Mouse (Mus musculus) right cerebral cortex, postnatal 36 days (tissue): ENCODE measurements at regions not wholly inside any gene's neighbourhood (a gene's known extent, or its start where the extent isn't known, plus 50 kb on each side); places are given as distances from the start of the nearest gene placed in this dataset.

Source experiments
- DNase-seq, 2 experiments: peaks; one replicate each; pipeline ENCODE4 v3.0.0; 2022; ENCODE audit warnings: low spot score in 2 of 2, mixed read lengths in 1 of 2

DNA sequence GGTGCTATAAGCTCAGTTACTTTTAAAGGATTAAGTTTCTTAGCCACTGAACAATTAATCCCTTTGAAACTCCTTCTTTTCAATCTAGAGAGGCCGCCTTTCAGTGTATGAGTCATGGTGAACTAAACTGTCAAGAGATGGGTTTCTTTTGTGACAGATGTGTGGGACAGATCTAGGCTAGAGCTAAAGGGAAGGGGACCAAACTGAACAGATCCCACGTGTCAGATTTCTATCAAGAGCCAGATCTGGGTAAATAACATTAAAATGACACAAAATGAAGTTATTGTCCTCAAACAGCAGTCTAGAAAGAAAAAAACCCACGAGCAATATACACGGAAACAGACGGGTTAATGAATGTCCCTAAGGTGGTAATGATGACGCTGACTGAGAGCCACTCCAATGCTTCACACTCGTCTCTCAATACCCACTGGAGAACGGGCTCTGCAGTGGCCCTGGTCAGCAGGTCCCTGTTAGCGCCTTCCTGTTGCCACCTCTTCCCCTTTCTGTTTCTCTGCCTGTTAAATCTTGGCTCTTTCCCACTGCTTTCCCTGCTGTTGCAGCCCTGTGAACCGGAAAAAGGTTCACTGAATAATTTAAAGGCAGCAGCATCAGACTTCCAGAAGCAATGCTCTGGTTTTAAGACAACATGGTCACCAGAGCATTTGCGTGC is 52.7 kb upstream of the Rab3gap2 start:
- DNase-seq = no peak

DNA sequence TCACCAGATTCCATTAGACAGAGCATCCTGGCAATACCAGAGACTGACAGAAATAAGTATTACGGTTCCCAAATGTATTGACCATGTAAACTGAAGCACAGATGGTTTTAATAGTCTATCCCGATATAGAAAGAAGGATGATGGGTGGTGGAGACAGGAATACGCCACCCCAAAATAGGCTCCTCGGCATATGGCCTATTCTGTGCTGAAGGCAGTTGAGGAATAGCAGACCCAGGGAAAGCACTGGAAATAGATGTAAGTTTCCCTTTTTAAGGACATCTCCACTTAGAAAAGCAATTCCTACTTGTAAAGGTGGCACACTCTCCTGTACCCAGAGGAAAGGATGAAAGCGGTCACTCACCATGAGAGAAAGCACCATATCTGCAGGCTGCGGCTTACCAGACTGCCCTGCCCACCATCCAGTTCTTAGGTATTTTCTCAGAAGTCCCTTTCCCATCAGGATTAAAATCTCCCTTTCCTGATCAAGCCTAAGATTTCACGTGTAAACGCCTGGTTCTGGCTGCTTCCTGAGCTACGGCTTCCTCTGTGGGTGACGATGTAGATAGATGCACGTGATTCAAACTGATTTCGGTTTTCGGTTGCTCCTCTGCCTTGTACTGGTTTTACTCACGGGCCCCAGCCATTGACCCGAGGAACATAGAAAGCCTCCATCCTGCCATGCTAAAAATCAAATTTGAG is 53.3 kb upstream of the Rab3gap2 start:
- peak in 1 of 2 experiments; percentile 60 for DNase-seq

DNA sequence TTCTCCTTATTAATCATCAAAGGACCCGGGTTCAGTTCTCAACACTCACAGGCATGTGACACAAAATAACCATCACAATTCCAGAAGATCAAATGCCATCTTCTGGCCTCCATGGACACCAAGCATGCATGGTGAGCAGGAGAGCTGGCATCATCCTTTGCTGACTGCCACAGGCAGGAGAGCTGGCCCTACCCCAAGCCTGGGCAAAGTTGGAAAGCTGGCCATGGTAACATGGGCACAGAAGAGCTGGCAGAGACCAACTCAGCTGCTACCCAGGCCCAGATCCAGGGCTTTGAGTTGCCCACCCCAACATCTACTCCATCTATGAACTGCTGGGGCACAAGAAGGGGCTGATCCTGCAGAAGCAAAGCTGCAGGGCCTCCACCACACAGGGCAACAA is 59.1 kb upstream of the Rab3gap2 start:
- DNase-seq = no peak

GRCm38 (mm10) chr1:185144006-185144405 is 59.9 kb upstream of the Rab3gap2 start:
- no peak for DNase-seq

GRCm38 (mm10) chr1:185140317-185140716 is 63.6 kb upstream of the Rab3gap2 start:
- DNase-seq = no peak

- DNase-seq = no peak
Observed at GRCm38 (mm10) chr1:185128209-185128608, 75.7 kb upstream of the Rab3gap2 start.

DNA sequence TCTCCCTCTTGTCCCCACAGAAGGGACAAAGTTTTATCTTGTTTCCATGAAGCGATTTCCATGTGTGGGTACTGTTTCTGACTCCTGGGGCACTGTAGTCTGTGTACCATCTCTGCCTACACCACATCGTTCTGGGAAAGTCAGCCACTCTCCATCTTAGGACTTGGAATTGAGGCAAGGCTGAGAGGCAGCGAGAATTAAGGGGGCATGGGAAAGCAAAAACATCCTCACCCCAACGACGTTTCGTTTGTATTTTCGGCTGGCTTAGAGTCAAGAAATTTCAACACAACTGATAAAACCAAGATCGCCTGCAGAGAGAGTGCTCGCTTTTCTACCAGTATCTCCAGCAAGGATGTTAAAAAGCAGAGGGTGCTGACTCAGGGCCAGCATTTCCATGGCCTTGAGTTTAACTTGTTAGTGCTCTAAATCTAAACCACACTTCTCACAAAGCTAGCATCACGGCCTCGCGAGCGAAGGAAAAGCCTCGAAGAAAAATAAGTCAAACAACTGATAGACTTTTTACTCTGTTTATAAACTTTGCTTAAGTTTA is 78.1 kb upstream of the Rab3gap2 start:
- no peak for DNase-seq

GRCm38 (mm10) chr1:185121552-185121951 is 82.4 kb upstream of the Rab3gap2 start:
- no peak for DNase-seq

DNA sequence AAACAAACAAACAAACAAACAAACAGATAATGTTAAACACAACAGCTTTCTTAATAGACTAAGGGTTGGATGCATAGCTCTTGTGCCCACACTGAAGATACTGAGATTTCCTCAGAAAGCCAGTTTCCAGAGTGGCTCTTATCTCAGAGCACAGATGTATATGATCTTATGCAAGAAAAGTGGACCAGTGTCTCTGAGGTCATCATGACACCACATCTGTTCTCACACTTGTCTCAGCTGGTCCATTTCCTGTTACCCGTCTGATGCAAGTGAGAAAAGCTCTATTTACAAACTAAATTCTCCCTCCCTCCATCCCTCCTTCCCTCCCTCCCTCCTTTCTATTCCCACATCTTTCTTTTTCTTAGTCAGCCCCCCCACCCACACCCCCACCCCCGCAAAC is 83.5 kb upstream of the Rab3gap2 start:
- DNase-seq = no peak

DNA sequence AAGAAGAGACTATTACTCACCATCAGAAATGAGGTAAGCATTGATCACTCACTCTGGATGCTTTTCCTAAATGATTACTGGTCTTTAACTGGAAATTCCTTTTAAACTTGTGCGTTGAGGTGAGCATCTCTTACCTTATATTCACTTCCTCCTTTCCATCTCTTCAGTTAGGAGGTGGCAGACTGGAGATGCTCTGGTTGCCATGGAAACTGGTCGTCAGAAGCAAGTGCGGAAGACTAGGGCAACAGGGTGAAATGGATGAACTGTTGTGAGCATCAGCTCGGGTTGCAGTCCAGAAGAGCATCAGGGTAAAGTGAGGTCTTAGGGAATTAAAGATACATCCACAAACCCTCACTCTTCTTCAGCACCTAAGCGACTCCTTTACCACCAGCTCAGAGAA is 86.2 kb upstream of the Rab3gap2 start:
- DNase-seq = no peak

DNA sequence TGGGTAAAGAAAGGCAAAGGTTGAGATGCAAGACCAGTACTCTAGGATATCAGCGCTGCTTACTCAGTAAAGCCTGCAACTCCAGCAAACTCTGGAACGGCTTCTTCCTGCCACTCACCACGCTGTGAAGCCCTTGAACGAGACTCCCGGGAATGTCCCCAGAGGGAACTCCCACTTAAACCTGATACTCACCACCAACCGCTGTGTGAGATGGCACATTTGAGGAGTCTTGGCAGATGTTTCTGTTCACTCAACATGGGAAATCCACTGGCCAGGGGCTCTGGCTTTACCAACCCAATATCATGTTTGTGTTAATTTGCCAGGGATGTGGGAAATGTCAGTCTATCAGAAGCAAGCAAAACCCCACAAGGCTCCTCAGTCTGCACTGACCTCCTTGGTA is 90.2 kb upstream of the Rab3gap2 start:
- no peak for DNase-seq

DNA sequence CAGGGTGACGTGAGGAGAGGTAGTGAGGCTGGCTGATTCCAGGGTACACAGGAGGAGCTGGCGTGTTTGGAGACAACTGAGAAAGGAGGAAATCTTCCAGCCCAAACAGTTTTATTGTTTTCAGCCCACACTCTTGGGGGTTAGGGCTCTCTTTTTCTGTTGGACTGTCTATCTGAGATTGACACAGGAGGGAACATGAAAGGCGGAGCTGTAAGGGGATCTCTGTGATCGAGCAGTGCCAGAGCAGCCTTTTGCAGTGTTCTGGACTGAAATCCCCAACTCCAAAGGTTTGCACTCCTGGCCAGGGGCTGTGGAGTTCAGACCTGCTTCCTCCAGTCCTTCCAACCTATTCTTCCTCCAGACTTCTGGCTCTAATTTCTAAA is 91.9 kb upstream of the Rab3gap2 start:
- no peak for DNase-seq

GRCm38 (mm10) chr1:185111347-185112016 is 92.4 kb upstream of the Rab3gap2 start:
- DNase-seq = no peak

- DNase-seq = no peak
Observed at GRCm38 (mm10) chr1:185104945-185105884, 98.7 kb upstream of the Rab3gap2 start.

GRCm38 (mm10) chr1:185103803-185104202 is 100.1 kb upstream of the Rab3gap2 start:
- no peak for DNase-seq

DNA sequence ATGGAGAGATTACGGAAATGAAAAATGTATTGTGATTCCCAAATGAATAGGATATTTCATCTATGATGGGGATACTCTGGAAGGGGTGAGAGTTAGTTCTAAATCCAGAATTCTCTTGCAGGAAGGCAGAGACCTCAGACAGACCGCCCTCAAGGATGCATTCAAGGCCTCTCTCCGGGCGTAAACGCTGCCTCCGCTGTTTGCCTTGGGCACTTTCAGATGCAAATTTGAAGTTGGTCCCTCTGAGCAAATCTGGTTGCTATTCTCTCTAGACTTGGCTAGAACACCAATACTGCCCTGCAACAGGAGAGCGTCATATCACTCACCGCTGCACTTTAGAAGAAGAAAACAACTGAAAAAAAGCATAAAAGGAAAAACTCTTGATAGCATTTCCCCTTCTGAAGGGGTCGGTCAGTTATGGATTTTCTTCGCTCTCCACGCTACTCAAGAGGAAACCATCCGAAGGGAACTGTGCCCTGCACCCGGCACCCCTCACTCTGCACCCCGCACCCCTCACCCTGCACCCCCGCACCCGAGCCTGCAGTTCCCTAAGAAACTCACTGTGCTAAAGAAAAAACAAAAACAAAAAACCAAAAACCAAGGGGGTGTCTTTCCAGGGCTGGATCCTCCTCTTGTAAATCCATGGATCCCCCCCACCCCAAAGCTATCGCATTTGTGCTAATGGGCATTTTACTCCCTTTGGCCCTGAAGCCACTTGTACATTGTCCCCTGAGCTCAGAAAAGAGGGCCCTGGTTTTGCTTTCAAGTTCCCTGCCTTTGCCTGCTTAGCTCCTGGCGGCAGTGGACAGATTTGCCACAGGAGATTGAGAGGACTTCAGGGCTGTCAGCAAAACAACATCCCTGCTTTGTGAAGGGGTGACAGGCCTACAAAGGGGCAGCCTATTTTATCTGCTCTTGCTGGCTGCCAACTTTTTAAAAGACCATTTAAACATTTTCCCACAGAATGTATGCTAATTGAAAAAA is 99.9 kb upstream of the Mark1 start:
- DNase-seq = no peak

DNA sequence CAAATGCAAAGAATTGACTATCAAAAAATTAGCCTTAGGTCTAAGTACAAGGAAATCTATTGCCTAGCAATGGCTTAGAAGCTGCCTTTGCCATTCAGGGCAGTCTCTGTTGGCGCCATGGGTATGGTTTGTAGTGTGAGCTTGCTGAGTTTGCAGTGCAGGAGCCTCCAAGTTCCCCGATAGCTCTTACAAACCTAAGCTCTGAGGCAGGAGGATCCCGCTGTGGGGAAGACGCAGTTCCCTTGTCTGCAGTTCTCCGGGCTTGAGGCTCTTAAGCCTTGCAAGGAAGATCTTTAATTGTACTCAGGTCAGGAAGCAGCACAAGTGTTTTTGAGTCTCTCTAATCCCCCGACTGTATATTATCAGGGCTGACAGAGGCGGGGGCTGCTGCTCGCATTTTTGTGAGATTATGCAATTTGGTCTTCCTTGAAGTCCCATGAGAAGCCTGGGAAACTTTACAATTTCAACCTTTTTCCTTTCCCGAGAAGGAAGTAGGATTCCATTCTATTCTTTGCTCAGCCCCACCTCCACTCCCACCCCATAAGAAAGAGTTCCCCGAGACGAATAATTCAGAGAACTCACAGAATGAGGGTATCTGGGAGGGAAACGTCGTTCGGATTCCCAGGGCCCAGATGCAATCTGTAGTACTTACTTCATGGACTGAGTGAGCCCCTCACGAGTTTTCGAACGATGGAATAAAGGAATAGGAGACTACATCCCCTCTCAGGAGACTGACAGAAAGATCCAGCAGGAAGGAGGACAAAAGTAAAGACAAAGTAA is 99.0 kb upstream of the Mark1 start:
- DNase-seq = no peak

DNA sequence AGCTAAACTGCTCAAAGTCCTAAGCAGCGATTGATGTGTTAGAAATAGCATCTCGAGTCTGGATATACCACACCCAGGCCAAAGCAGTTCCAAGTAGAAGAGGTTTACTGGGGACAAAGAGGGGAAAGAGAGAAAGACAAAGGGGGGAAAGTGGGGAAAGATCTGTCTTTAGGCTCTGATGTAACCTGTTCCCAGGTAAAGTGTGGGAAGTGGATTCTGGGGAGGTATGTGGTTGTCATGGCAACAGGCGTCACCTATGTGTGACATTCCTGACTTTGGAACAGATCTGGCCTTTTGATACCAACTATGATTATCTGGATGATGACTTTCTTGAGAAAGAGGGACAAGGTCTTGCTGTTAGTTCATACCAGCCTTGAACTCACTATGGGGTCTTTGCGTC is 97.4 kb upstream of the Mark1 start:
- no peak for DNase-seq

DNA sequence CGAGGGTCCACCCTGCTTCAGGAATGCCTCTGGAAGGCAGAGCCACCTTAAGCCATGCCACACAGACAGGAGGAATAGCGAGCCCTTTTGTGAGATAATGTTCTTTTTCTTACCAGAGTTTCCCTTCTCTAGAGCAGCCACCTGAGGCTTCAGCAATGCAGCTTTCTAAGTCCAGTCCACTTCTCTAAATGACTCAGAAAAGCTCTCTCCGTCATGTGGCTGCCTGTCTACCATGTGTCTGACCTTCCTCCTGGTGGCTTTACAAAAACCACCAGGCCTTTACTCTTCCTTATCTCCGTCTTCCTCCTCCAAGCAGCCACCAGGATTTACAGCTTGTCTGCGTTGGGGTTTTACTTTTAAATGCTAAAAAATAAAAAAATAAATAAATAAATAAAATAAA is 93.4 kb upstream of the Mark1 start:
- no peak for DNase-seq
